Mouse (Mus musculus): ENCODE measurements around the gene Olfr1037. TPM values are rescaled to one million over a fixed set of nuclear protein-coding genes. Genes with fewer than 3 reads are reported as not detected.

Olfr1037 gene
- polyA plus RNA-seq, 1 experiment from 2014 or later, result not detected

DNA sequence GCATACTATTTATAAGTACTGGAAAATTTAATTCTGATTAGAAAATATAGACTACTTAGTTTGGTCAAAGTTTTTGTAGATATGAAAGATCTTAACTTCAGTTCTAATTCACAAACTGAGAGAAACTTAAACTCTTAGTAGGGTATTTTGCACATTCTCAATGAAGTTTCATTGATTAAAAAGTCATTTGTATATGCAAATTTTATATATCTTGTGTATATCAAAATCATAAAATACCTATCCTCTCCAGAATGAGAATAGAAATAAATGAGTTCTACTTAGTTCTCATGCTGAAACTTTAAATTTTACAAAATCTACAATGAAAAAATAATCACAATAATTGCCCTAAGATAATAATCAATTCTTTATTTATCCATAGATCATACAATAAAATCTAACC is 41.6 kb downstream of the Olfr1037 start, which contains the start of gene Olfr1034:
Gene Olfr1034, plus strand, starts transcription at position 301 of the 400 bp plus-strand sequence.
- no peak within 1 kb of the TSS for H3K4me3 ChIP-seq (ENCODE audit: low read depth, low read length)
- no peak within 1 kb of the TSS for H3K27ac ChIP-seq (ENCODE audit: low read depth)
- no peaks in the 10 kb centered on the region for H3K27me3 ChIP-seq (ENCODE audit: insufficient read depth, low read length)
- H3K9ac ChIP-seq (replicated peaks), result no peak within 1 kb of the TSS
- DNase-seq (no peak), ATAC-seq (no peak)
- no peaks in the 10 kb centered on the region for H3K36me3 ChIP-seq (replicated peaks; ENCODE audit: insufficient read depth, low read length)
- no peak for TF ChIP-seq CTCF (IDR thresholded peaks at IDR 0.05; ENCODE audit: low read depth)
- TF ChIP-seq EP300 (IDR thresholded peaks at IDR 0.05; ENCODE audit: low read depth), result no peak
- no peaks in the 10 kb centered on the region for H3K4me1 ChIP-seq (ENCODE audit: insufficient read depth)
- H3K4me2 ChIP-seq (ENCODE audit: low read depth, low read length), result no peak within 1 kb of the TSS
- no peaks in the 10 kb centered on the region for H3K9me3 ChIP-seq (ENCODE audit: low read length)

Other genes with a start within 250 kb of the Olfr1037 start
- not detected in 2 replicates for gene Olfr1019, start 241.9 kb downstream of the Olfr1037 start, polyA plus RNA-seq (2015; fragmentation: Nextera tagmentation; extraction: Ambion mirVana)
- gene Olfr1020, start 240.4 kb downstream of the Olfr1037 start, polyA plus RNA-seq (2015; fragmentation: Nextera tagmentation; extraction: Ambion mirVana), result not detected in 2 replicates
- gene Olfr1022, start 218.8 kb downstream of the Olfr1037 start, polyA plus RNA-seq (2015; fragmentation: Nextera tagmentation; extraction: Ambion mirVana), result not detected in 2 replicates
- not detected in 2 replicates for gene Olfr1023, start 201.7 kb downstream of the Olfr1037 start, polyA plus RNA-seq (2015; fragmentation: Nextera tagmentation; extraction: Ambion mirVana)
- gene Olfr1024, start 182.3 kb downstream of the Olfr1037 start, polyA plus RNA-seq (2015; fragmentation: Nextera tagmentation; extraction: Ambion mirVana), result not detected in 2 replicates
- not detected in 2 replicates for gene Olfr1025-ps1, start 172.2 kb downstream of the Olfr1037 start, polyA plus RNA-seq (2015; fragmentation: Nextera tagmentation; extraction: Ambion mirVana)
- gene Olfr1026, start 165.8 kb downstream of the Olfr1037 start, polyA plus RNA-seq (2015; fragmentation: Nextera tagmentation; extraction: Ambion mirVana), result not detected in 2 replicates
- gene Olfr1028, start 136.9 kb downstream of the Olfr1037 start, polyA plus RNA-seq (2015; fragmentation: Nextera tagmentation; extraction: Ambion mirVana), result not detected in 2 replicates
- gene Olfr1029, start 113.5 kb downstream of the Olfr1037 start, polyA plus RNA-seq (2015; fragmentation: Nextera tagmentation; extraction: Ambion mirVana), result not detected in 2 replicates
- not detected in 2 replicates for gene Olfr1030, start 108.1 kb downstream of the Olfr1037 start, polyA plus RNA-seq (2015; fragmentation: Nextera tagmentation; extraction: Ambion mirVana)
- gene Olfr1031, start 97.1 kb downstream of the Olfr1037 start, polyA plus RNA-seq (2015; fragmentation: Nextera tagmentation; extraction: Ambion mirVana), result not detected in 2 replicates
- not detected in 2 replicates for gene Olfr1032, start 81.8 kb downstream of the Olfr1037 start, polyA plus RNA-seq (2015; fragmentation: Nextera tagmentation; extraction: Ambion mirVana)
- 4.6 and 5.4 TPM in 2 replicates for gene Olfr1033, start 66.8 kb downstream of the Olfr1037 start, polyA plus RNA-seq (2015; fragmentation: Nextera tagmentation; extraction: Ambion mirVana)
- 0.15 and 0.22 TPM in 2 replicates for gene Olfr1034, start 41.5 kb downstream of the Olfr1037 start, polyA plus RNA-seq (2015; fragmentation: Nextera tagmentation; extraction: Ambion mirVana)
- not detected in 2 replicates for gene Olfr1036, start 13.4 kb downstream of the Olfr1037 start, polyA plus RNA-seq (2015; fragmentation: Nextera tagmentation; extraction: Ambion mirVana)
- not detected in 2 replicates for gene Olfr1039, start 48.5 kb upstream of the Olfr1037 start, polyA plus RNA-seq (2015; fragmentation: Nextera tagmentation; extraction: Ambion mirVana)
- not detected in 2 replicates for gene Olfr1040, start 59.3 kb upstream of the Olfr1037 start, polyA plus RNA-seq (2015; fragmentation: Nextera tagmentation; extraction: Ambion mirVana)
- not detected in 2 replicates for gene Olfr1042, start 74.5 kb upstream of the Olfr1037 start, polyA plus RNA-seq (2015; fragmentation: Nextera tagmentation; extraction: Ambion mirVana)
- gene Olfr1043, start 80.1 kb upstream of the Olfr1037 start, polyA plus RNA-seq (2015; fragmentation: Nextera tagmentation; extraction: Ambion mirVana), result not detected in 2 replicates
- not detected in 2 replicates for gene Olfr1044, start 90.4 kb upstream of the Olfr1037 start, polyA plus RNA-seq (2015; fragmentation: Nextera tagmentation; extraction: Ambion mirVana)
- gene Olfr52, start 98.3 kb upstream of the Olfr1037 start, polyA plus RNA-seq (2015; fragmentation: Nextera tagmentation; extraction: Ambion mirVana), result not detected in 2 replicates
- gene Olfr1045, start 115.6 kb upstream of the Olfr1037 start, polyA plus RNA-seq (2015; fragmentation: Nextera tagmentation; extraction: Ambion mirVana), result not detected in 2 replicates
- gene Olfr1046, start 131.9 kb upstream of the Olfr1037 start, polyA plus RNA-seq (2015; fragmentation: Nextera tagmentation; extraction: Ambion mirVana), result not detected in 2 replicates
- gene Olfr1047, start 144.0 kb upstream of the Olfr1037 start, polyA plus RNA-seq (2015; fragmentation: Nextera tagmentation; extraction: Ambion mirVana), result not detected in 2 replicates
- not detected in 2 replicates for gene Olfr1048, start 152.9 kb upstream of the Olfr1037 start, polyA plus RNA-seq (2015; fragmentation: Nextera tagmentation; extraction: Ambion mirVana)
- gene Olfr1049, start 170.9 kb upstream of the Olfr1037 start, polyA plus RNA-seq (2015; fragmentation: Nextera tagmentation; extraction: Ambion mirVana), result not detected in 2 replicates
- gene Olfr1051, start 191.7 kb upstream of the Olfr1037 start, polyA plus RNA-seq (2015; fragmentation: Nextera tagmentation; extraction: Ambion mirVana), result not detected in 2 replicates
- gene Olfr1052, start 205.1 kb upstream of the Olfr1037 start, polyA plus RNA-seq (2015; fragmentation: Nextera tagmentation; extraction: Ambion mirVana), result not detected in 2 replicates
- not detected in 2 replicates for gene Olfr1053, start 227.9 kb upstream of the Olfr1037 start, polyA plus RNA-seq (2015; fragmentation: Nextera tagmentation; extraction: Ambion mirVana)
- gene Olfr1054, start 248.0 kb upstream of the Olfr1037 start, polyA plus RNA-seq (2015; fragmentation: Nextera tagmentation; extraction: Ambion mirVana), result not detected in 2 replicates

All from liver, postnatal 0 days (tissue).